16 mouse cellular contexts compared by ENCODE assay signal in genomic region chr3:122684832-122685231, GRCm38 (mm10). TPM values are rescaled to one million over a fixed set of nuclear protein-coding genes. Genes with fewer than 3 reads are reported as not detected.
A peak's percentile ranks its signal among the peaks of the same experiment; 100 is the strongest.
DNase-seq lines count a peak whose midpoint lies in the region; ATAC-seq lines count a peak whose summit lies in the region.
"Had no signal": no experiment of that assay in that cellular context is flagged by ENCODE, and none has a peak within 500 bp of the region (broad histone marks: within the 10 kb centered on the region; RNA-seq: fewer than 3 reads in every experiment).

No protein-coding gene starts in this region.

- H3K9me3 ChIP-seq in heart, embryonic 12.5 days (replicated peaks), result no peaks in the 10 kb centered on the region
- no peaks in the 10 kb centered on the region for H3K9me3 ChIP-seq in kidney, embryonic 16.5 days (ENCODE audit: low read length)
- H3K9me3 ChIP-seq: embryonic facial prominence, embryonic 13.5 days; forebrain, embryonic 10.5 days; hindbrain, embryonic 13.5 days; liver, embryonic 12.5 days; neural tube, embryonic 13.5 days had no signal

- H3K36me3 ChIP-seq in heart, embryonic 12.5 days, result no peaks in the 10 kb centered on the region
- no peaks in the 10 kb centered on the region for H3K36me3 ChIP-seq in kidney, embryonic 16.5 days (ENCODE audit: insufficient read depth, low read length)
- H3K36me3 ChIP-seq: embryonic facial prominence, embryonic 13.5 days; forebrain, embryonic 10.5 days; hindbrain, embryonic 13.5 days; liver, embryonic 12.5 days; neural tube, embryonic 13.5 days had no signal

- DNase-seq in heart, adult 11 months, result peak; percentile 80
- no peak for DNase-seq in kidney, adult 8-10 months
- peak; percentile 27 for DNase-seq in Muller cell, postnatal 12 days (ENCODE audit: inconsistent ontology term)
- peak; percentile 53 for DNase-seq in lung, postnatal 25 days (ENCODE audit: low spot score)
- DNase-seq in cerebellum, postnatal 25 days, result no peak
- DNase-seq in frontal cortex, postnatal 25 days (ENCODE audit: low spot score in 2 of 2), result no peak
- DNase-seq: cerebellum, adult 11-12 months; gastrocnemius, postnatal 36 days; left cerebral cortex, postnatal 4 days had no signal

- 64% methylated on average over 7 of the region's 7 CpGs for WGBS in heart, embryonic 12.5 days
- WGBS in kidney, embryonic 16.5 days, result 27% methylated on average over 7 of the region's 7 CpGs

- ATAC-seq in heart, embryonic 12.5 days (ENCODE audit: insufficient number of reproducible peaks, low FRiP score), result no peak
- ATAC-seq in kidney, embryonic 16.5 days (ENCODE audit: low FRiP score, low TSS enrichment), result peak; percentile 70
- ATAC-seq: liver, embryonic 12.5 days had no signal

- no peaks in the 10 kb centered on the region for H3K27me3 ChIP-seq in heart, embryonic 12.5 days (replicated peaks)
- no peaks in the 10 kb centered on the region for H3K27me3 ChIP-seq in kidney, embryonic 16.5 days (ENCODE audit: insufficient read depth, low read length)
- H3K27me3 ChIP-seq: embryonic facial prominence, embryonic 13.5 days; hindbrain, embryonic 13.5 days; liver, embryonic 12.5 days; neural tube, embryonic 13.5 days had no signal

- H3K4me3 ChIP-seq in heart, embryonic 12.5 days, result no peak overlapping the region
- H3K4me3 ChIP-seq in kidney, embryonic 16.5 days (ENCODE audit: low read length), result no peak overlapping the region
- H3K4me3 ChIP-seq: embryonic facial prominence, embryonic 13.5 days; forebrain, embryonic 10.5 days; hindbrain, embryonic 13.5 days; liver, embryonic 12.5 days; neural tube, embryonic 13.5 days had no signal

- no peak overlapping the region for H3K27ac ChIP-seq in heart, embryonic 12.5 days (ENCODE audit: poor library complexity, severe bottlenecking)
- H3K27ac ChIP-seq in kidney, embryonic 16.5 days (ENCODE audit: low read length), result peak overlapping the region; percentile 44
- H3K27ac ChIP-seq: embryonic facial prominence, embryonic 13.5 days; forebrain, embryonic 10.5 days; hindbrain, embryonic 13.5 days; liver, embryonic 12.5 days; neural tube, embryonic 13.5 days had no signal

- H3K4me2 ChIP-seq in heart, embryonic 12.5 days, result no peak overlapping the region
- no peak overlapping the region for H3K4me2 ChIP-seq in kidney, embryonic 16.5 days (replicated peaks; ENCODE audit: low read depth, low read length)
- H3K4me2 ChIP-seq: embryonic facial prominence, embryonic 13.5 days; hindbrain, embryonic 13.5 days; liver, embryonic 12.5 days; neural tube, embryonic 13.5 days had no signal

- H3K4me1 ChIP-seq in heart, embryonic 12.5 days (replicated peaks), result no peaks in the 10 kb centered on the region
- H3K4me1 ChIP-seq in kidney, embryonic 16.5 days (ENCODE audit: insufficient read depth, low read length), result peaks cover 11% of the 10 kb centered on the region
- H3K4me1 ChIP-seq: embryonic facial prominence, embryonic 13.5 days; forebrain, embryonic 10.5 days; hindbrain, embryonic 13.5 days; liver, embryonic 12.5 days; neural tube, embryonic 13.5 days had no signal

- H3K9ac ChIP-seq in heart, embryonic 12.5 days, result no peak overlapping the region
- no peak overlapping the region for H3K9ac ChIP-seq in kidney, embryonic 16.5 days (replicated peaks; ENCODE audit: low read length)
- H3K9ac ChIP-seq: embryonic facial prominence, embryonic 13.5 days; hindbrain, embryonic 13.5 days; liver, embryonic 12.5 days; neural tube, embryonic 13.5 days had no signal

RNA-seq across cellular contexts. Expression of gene Pde5a, which starts 43.9 kb away (rescaled TPM):
- polyA plus RNA-seq in heart, embryonic 12.5 days (2016; fragmentation: Nextera tagmentation; extraction: Ambion mirVana), result 2.4 and 2.5 TPM in 2 replicates
- 3.5 TPM in 2 replicates for polyA plus RNA-seq in kidney, embryonic 16.5 days (2015; fragmentation: Nextera tagmentation; extraction: Ambion mirVana)

Comparison
In these comparisons a context has a peak if more than half of its experiments do, and no peak if none do; other contexts are left out.
1. DNase-seq: peak in heart, adult 11 months (single experiment), Muller cell, postnatal 12 days (single experiment) and lung, postnatal 25 days (single experiment); none in kidney, adult 8-10 months (0 of 2), cerebellum, postnatal 25 days (0 of 2) and frontal cortex, postnatal 25 days (0 of 2).